Mouse (Mus musculus) kidney, postnatal 14 days (tissue): ENCODE measurements around the gene Arpc3.

Experiments used
- DNase-seq: peaks from one replicate; pipeline ENCODE4 v3.0.0; 2022; ENCODE audit warnings: mixed read lengths

The Arpc3 gene

DNA sequence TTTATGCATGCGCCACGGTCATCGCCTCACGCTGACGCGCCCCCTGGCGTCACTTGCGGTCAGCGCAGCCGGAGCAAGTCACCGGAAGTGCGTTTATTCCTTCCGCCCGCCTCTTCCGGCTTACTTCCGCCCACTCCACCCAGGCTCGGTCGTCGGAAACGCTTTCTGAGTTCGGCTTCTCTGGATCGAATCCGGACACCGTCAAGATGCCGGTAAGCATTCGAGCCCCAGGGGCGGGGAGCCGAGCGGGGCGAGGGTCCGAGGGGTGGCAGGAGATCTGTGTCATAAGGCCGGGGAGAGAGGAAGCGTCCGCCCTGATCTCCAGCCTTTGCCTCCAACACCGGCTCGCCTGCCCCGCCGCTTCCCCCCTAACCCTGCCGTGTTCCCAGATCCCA is at the start of gene Arpc3:
Gene Arpc3 (plus strand): TSS at position 93 of the 395 bp plus-strand sequence.
- DNase-seq, result peak; percentile 95

DNA sequence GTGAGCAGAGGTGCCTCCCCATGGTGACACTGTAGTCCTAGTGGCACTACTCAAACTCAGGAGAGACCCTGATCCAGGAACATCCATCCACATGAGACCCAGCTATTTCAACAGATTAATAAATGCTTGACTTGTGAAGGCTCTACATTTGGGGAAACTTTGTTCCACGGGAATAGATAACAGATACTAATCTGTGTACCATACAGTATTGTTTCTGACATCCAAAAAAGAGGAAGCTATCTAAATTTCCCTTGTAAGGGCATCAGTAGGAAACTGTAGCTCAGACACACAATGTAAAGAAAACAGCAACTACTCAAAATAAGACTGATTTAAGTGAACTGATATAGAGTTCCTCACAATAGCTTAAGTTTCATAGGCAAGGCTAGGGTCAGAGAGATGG is 48.8 kb upstream of the Arpc3 start:
- no peak for DNase-seq

DNA sequence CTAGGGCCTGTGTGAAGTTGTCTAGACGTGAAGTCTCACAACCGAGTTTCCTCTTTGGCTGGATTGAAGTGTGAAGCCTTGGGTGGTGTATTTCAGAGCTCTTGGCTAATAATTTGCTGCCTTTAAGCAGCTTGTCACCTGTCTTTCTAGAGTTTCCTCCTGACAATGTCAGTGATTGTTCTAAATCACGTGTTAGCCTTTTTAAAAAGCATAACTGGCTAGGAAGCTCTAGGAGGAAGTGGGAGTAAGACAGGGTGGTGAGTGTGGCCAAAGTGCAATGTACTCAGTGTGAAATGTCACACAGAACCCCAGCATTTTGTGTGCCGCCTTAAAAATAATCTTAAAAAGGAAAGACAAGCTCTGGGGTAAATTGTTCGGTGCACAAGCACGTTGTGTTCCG is 47.9 kb upstream of the Arpc3 start:
- no peak for DNase-seq

DNA sequence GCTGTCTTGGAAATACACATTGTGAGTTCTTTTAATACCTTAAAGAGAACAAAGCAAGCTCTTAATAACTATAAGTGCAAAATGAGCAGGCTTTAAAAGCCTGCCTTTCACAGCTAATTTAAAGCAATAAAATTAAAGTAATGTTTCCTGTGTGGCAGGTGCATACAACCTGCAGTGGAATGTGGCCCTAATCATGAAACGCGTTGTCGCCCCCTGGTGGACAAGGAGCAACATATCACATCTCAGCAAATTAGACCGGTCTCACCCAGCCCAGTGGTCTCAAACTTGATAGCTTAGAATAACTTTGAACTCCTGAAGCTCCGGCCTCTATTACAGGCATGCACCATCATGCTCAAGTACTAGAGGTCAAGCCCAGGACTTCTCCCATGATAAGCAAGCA is 47.4 kb upstream of the Arpc3 start:
- DNase-seq, result peak; percentile 80

DNA sequence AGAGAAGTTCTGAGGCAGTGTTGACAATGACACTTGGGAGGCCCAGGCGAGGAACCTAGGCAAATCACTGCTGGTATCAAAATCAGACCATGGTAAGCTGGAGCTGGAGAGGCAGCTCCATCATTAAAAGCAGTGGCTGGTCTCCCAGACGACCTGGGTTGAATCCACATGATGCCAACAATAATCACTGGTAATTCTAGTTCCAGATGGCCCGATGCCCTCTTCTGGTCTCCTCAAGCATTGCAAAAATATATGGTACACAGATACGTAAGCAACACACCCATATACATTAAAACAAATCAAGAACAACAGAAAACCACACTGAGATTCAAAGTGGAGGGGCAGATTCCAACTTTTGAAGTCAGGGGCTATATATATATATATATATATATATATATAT is 45.9 kb upstream of the Arpc3 start:
- no peak for DNase-seq

DNA sequence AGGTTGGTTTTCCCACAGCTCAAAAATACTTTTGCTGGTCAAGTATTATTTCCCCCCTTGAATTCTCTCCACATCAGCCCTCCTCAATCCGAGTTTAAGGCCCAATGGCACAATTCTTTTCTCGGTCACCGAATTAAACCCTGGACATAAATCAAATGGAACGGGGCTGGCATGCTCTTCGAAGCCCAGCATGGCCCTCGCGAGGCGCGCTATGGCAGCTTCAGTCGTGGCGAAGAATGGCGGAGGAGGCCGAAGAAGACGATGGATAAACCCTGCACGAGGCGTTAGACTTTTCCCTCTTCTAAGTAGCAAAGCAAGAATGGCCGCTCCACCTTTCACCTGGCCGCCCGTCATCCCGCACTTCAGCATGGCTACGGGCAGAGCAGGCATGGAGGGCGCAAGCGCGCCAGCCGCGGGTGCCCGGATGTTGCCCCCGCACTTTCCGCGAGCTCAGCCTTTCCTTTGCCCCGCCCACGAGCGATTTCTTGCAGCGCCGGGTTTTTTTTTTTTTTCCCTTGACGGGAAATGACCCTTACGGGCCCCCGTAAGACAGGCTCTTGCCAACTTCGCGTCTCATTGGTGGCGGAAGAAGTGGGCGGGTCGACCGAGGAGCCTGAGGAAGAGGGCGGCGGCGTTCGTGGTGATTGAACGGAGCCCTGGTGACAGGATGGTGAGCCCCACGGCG is 37.7 kb upstream of the Arpc3 start, which contains the start of the genes Rad9b and Vps29:
Gene Rad9b (minus strand): TSS at position 427 of the 685 bp plus-strand sequence.
Gene Vps29 (plus strand): TSS at position 563 of the 685 bp plus-strand sequence.
- peak; percentile 99 for DNase-seq

DNA sequence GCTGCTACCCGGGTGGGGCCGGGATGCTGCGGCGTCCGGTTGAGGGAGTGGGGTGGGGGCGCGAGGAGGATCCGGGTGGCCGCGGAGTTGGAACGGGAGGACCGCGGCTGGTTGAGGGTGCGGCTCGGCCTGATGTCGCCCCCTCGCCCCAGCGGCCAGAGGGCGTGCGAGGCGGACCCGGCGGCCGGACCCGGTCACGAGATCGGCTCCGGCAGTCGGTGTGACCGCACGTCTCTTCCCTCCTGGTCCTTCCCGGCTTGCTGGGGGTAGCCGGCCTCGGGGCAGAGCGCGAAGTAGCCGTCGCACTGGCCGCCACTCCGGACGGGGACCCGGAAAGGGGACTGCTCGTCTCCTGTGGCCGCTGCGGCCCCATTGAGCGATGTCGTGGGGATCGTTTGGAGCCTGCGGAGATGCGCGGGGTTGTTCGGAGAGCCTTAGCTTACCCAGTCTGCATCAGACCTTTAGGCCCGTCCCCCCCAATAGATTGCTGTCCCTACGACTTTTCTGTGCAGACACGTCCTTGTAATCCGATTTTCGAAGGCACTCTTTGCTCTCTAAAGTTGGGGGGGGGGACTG is 37.1 kb upstream of the Arpc3 start:
- no peak for DNase-seq

DNA sequence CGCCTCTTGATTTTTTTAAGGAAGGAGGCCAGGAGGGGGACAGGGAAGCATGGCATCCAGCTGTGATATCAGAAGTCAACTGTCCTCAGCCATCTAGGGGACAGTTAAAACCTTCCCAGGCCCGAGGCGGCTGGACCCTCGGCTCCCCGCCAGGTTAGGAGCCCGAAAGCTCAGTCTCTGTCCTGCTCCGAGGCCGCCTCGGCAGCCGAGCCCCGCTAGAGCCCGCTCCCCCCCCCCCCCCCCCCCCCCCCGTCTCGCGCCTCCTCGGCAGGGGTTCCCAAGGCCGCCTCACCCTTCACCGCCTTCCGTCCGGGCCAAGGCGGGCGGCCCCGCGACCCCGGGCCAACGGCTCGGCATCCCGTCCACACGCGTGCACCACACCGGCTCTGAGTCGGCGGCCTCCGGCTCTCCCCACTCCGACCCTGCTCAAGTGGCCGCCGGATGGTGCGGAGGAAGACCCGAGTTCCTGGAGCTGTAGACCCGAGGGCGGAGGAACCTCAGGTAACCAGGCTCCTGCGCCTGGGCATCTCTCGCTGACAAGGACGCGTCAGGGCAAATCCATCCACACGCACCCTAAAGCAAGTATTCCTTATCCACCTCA is 20.0 kb upstream of the Arpc3 start, which contains the start of gene Gpn3:
Gene Gpn3 (plus strand): TSS at position 286 of the 601 bp plus-strand sequence.
- DNase-seq, result no peak

DNA sequence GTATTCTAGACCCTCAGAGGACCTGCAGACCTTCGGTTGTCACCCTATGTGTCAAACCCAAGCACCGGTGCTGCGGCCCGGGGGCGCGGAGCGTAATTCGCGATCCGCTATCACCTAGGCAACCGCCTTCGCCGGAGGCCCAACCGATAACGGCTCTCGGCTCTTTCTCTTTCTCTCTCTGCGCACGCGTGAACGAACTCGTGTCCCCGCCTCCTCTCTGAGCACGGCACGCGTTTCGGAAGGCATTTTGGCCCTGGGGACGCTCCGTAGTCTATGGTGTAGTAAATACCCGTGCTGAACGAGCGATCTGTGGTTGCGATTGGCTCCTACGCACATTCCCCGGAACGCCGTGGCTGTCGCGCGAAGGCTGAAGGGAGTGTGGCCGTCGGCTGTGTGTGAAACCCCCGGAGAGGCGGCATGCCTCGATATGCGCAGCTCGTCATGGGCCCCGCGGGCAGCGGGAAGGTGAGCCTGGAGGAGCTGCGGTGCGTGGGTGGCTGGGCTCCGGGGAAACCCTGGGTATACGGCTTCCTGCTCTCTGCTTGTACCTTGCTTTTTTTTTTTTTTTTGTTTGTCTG is 19.4 kb upstream of the Arpc3 start, which contains the start of gene Fam216a:
Gene Fam216a (minus strand): TSS at position 173 of the 578 bp plus-strand sequence.
- DNase-seq, result peak; percentile 99

DNA sequence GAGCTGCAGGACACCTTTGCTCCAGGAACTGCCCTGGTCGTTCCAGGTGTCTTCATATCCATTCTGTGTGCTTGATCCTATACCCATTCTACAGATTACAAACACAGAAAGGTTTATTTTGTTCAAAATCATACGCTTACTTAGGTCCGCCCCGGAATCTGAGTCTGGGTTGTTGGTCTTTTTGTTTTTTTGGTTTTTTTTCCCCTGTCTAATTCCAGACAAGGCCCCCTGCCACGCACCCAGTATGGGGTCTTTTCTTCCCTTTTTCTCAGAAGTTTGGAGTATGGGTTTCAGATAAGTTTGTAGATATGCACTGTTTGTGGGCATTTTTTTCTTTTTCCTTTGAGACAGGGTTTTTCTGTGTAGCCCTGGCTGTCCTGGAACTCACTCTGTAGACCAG is 18.8 kb upstream of the Arpc3 start:
- no peak for DNase-seq

DNA sequence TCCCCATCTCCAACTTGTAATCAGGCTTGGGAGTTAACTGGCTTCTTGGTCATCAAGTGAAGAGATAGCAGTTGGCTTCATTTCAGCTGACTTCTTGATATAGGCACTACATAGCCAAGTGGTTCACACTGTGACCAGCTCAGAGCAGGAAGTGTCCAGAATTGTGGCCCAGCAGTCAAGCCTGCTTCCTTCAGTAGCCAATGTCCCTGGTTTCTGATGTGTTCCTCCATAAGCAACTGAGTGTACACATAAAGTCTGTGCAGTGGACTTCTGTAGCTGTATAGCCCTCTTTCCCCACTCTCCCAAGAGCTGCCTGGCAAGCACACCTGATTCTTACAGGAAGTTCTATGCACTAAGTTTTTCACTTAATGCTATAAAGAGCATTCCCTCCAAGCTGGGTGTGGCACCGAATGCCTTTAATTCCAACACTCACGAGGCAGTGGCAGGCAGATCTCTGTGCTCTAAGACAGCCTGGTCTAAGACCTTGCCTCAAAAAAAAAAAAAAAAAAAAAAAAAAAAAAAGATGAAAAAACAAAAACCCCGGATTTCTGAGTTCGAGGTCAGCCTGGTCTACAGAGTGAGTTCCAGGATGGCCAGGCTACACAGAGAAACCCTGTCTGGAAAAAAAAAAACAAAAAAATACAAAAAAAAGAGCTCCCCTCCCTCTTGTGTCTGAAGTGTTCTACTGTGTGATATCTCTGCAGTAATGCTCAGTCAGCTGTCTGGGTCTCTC is 14.4 kb upstream of the Arpc3 start:
- DNase-seq, result no peak

DNA sequence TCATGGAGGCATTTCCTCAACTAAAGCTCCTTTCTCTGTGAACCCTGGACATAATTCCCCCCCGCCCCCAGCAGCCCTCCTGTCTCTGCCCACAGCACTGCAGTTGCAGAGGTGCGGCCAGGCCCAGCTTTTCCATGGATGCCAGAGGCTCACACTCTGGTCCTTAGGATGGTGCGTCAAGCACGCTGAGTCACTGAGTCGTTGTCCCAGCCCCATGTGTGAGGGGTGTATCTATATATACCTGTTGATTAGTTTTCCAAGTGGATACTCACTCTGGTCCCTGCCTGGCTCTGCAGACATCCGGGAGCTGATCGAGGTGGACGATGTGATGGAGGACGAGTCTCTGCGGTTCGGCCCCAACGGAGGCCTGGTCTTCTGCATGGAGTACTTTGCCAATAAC is 13.5 kb upstream of the Arpc3 start:
- DNase-seq, result no peak

DNA sequence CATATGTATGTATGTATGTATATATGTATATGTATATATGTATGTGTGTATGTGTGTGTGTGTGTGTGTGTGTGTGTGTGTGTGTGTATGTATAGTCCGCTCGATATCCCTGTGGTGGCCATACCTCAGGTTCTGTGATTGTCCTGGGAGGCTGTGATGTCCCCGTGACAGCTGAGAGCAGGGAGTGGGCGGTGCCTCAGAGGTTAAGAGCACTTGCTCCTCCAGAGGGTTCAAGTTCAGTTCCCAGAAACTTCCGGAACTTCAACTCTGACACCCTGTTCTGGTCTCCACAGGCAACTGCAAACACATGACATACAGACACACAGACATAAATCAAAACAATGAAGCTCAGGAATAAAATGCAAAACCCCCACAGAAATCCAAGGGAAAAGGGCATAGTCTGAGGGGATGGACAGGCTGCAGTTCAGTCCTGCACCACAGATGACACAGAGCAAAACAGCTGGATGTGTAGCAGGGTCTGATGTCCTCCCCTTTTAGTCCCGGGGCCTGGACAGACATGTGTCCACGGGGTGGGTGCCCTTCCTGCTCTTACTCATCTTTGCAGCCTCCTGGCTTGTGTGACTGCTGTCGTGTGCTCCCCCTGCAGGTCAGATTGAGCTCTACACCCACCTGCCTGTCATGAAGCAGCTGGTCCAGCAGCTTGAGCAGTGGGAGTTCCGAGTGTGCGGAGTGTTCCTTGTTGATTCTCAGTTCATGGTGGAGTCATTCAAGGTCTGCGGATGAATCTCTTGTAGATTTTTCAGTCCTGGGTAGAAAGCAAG is 12.1 kb upstream of the Arpc3 start:
- peak; percentile 77 for DNase-seq

DNA sequence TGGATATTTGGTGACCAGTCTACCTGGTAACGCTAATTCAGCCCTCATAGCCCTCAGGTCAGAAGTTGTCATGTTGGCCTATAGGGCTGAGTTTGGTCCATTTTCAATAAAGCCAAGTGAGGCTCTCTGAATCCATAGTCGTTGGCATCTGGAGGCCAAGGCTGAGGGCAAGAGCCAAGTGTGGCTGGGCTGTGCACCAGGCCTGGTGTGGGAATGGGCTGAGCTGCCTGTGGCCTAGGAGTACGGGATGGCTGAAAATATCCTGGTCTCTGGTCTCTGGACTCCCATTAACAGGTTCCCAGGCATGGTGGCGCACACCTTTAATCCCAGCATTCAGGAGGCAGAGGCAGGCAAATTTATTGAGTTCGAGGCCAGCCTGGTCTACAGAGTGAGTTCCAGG is 1.7 kb upstream of the Arpc3 start:
- DNase-seq, result no peak

DNA sequence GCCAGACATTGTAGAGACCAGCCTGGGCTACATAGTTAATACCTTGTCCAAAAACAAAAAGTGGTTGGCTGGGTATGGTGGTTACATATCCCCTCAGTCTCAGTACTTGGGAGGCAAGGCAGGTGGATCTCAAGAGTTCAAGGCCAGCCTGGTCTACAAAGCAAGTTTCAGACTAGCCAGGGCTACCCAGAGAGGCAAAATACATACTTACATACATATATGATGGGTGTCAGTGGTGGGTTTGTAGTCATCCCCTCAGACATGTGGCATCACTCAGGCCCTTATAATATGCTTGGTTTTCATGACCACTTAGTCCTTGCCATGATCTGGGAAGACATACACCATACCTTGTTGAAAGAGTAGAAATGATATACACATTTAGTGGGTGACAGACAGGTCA is 1.0 kb upstream of the Arpc3 start:
- no peak for DNase-seq

DNA sequence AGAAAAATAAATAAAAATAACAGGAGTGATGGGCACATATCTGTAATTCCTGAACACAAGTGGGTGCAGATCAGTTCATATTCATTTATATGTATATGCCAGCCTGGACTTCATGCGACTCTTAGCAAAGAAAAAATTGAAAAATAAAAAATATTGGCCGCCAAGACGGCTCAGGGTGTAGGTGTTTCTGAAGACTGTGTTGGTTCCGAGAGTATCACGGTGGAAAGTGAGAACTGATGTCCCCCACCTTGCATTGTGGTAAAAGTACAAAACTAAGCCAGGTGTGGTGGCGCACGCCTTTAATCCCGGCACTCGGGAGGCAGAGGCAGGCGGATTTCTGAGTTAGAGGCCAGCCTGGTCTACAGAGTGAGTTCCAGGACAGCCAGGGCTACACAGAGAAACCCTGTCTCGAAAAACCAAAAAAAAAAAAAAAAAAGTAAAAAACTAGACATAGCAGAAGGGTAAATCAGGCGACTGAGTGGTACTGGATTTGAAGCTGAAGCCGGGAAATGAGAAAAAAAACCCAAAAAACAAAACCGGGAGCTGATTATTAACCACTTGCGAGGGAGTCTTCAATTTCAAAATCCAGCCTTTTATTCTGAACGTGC is 396 bp upstream of the Arpc3 start:
- no peak for DNase-seq

DNA sequence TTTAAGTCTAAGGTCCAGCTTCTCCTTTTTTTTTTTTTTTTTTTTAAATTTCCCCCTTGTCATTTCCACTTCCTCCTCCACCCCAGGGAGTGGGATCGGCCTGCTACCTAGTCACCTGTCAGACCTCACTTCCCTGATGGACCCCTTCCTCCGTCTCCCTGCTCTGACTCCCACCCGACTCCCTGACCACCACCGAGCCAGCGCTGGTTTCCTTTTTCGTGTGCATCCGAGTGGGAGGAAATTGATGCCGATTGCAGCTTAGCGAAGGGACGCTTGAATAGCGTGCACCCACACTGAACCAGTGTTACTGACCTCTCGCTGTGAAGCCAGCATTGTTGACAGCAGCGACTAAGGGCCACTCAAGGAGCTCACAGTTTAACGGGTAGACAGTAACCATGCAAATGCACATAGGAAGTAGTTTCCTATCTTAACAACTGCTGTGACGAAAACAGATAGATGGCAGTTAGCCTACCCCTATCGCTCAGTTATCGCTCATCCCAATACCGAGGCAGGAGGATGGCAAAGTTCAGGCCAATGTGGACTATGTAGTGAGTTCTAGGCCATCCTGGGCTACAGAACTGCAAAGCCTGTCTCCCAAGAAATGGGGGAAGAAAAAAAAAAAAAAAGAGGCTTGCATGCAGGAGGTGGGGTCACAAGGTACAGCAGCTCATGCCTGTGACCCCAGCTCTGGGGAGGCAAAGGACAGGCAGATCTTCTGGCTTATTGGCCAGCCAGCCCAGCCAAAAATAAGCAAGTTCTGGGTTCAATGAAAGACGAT is 738 bp downstream of the Arpc3 start:
- DNase-seq, result peak; percentile 45

DNA sequence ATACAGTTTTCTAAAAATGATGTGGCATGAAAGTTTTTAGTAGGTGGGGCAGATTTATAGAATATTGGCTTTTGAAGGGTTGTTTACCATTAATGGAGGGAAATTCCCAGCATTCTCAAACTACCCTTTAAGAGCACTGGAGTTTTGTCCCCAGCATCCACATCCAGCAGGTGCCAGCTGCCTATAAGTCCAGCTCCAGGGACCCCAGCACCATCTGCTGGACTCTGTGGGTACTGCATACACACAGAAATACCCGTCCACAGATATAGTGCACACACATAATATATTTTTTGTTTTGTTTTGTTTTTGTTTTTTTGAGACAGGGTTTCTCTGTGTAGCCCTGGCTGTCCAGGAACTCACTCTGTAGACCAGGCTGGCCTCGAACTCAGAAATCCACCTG is 2.2 kb downstream of the Arpc3 start:
- peak; percentile 85 for DNase-seq

DNA sequence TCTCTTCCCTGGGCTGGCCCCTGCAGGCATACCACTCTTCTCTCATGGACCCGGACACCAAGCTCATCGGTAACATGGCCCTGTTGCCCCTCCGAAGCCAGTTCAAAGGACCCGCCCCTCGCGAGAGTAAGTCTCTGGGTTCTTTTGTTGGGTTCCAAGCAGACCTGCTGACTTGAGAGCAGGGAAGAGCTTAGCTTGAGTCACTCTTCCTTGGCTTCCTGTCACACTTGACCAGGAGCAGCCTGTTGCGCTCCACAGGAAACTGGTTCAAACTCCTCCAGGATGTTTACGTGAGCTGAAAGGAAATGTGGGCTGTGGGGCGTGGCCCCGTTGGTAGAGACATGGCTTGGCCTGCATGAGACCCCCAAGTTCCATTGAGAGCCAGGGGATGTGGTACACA is 5.1 kb downstream of the Arpc3 start:
- peak; percentile 81 for DNase-seq

DNA sequence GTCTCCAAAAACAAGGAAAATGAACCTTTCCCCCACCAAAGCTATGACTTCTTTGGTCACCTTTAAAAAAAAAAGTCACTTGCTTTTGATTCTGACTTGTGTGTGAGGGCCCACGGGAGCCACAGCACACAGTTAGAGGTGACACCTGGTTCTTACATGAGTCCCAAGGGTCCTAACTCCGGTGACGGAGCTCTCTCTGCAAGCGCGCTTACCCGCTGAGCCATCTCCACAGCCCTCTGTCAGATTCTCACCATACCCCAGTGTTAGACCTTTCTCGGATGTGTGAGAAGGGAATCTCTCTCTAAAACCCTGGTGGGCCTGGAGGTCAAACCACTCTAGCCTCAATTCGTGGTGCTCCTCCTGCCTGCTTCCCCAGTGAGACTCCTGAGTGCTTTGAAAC is 5.8 kb downstream of the Arpc3 start:
- no peak for DNase-seq

DNA sequence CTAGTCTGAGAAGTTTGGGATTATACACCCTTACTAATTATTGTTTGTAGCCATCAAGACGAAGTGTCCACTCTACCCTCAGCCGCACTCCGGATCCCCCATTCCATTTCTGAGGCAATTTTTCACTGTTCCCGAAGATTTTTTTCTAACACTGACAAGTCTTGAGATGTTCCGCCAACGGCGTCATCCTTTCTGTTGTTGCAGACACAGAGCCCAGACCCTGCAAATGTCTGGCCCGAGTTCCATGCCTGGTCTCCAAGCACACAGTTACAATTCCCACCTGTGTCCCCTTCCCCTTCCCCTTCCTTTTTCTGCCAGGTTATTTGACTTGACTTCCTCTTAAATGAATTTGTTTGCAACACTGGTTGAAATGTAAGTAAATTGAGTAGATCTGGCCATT is 8.2 kb downstream of the Arpc3 start:
- DNase-seq, result no peak
